Mouse (Mus musculus) intestine, embryonic 14.5 days (tissue): ENCODE data around the gene Smarcc1. TPM values are rescaled to one million over a fixed set of nuclear protein-coding genes. Genes with fewer than 3 reads are reported as not detected.
"Not testable (repeated sequence)": the region's sequence is repeated elsewhere in the genome, so short reads cannot be mapped to it uniquely, and the experiment has no call there.

Source experiments
- ATAC-seq: fragments of 200-750 bp; cut with Nextera tagmentation; replicated peaks from 2 replicates; pipeline ENCODE4 v1.8.0; 2017; ENCODE audit warnings: low read depth, moderate number of reproducible peaks, moderate TSS enrichment, moderate library complexity; ENCODE audit not compliant: low FRiP score, low TSS enrichment
- DNase-seq: peaks from one replicate; pipeline ENCODE4 v3.0.0-alpha.2; 2018; ENCODE audit warnings: low spot score
- H3K27ac ChIP-seq: fragments of 300-500 bp; sonication (generic); 2 replicates; pipeline ENCODE4 v1.5.1; 2014; ENCODE audit warnings: low read depth, mild to moderate bottlenecking, control low read depth
- H3K27me3 ChIP-seq: fragments of 300-500 bp; sonication (generic); replicated peaks from 2 replicates; pipeline ENCODE4 v1.6.1; 2014; ENCODE audit warnings: low read length, control low read depth; ENCODE audit not compliant: control insufficient read depth, insufficient read depth
- H3K36me3 ChIP-seq: fragments of 300-500 bp; sonication (generic); 2 replicates; pipeline ENCODE4 v1.6.1; 2014; ENCODE audit warnings: low read length, control low read depth; ENCODE audit not compliant: control insufficient read depth, insufficient read depth
- H3K4me1 ChIP-seq: fragments of 300-500 bp; sonication (generic); replicated peaks from 2 replicates; pipeline ENCODE4 v1.6.1; 2014; ENCODE audit warnings: low read length, control low read depth, mixed read lengths; ENCODE audit not compliant: control insufficient read depth, insufficient read depth
- H3K4me2 ChIP-seq: fragments of 300-500 bp; sonication (generic); 2 replicates; pipeline ENCODE4 v1.6.1; 2014; ENCODE audit warnings: low read length
- H3K4me3 ChIP-seq: fragments of 300-500 bp; sonication (generic); 2 replicates; pipeline ENCODE4 v1.5.1; 2014; ENCODE audit warnings: low read depth, low read length, control low read depth, mixed read lengths
- H3K9ac ChIP-seq: fragments of 300-500 bp; sonication (generic); 2 replicates; pipeline ENCODE4 v1.6.1; 2014; ENCODE audit warnings: mild to moderate bottlenecking, low read length
- H3K9me3 ChIP-seq: fragments of 300-500 bp; sonication (generic); 2 replicates; pipeline ENCODE4 v1.6.1; 2016; ENCODE audit warnings: low read length, control low read depth; ENCODE audit not compliant: control insufficient read depth
- WGBS: fragments of 180-500 bp; shearing (Covaris S2); extraction: QIAGEN DNeasy Blood & Tissue Kit; methylation state at CpG from one replicate; pipeline ENCODE4 v1.1.7; 2014; 5-methylcytosine and 5-hydroxymethylcytosine counted together
- polyA plus RNA-seq: library from polyadenylated mRNA; unstranded; fragments of >200 nt; fragmentation: Nextera tagmentation; extraction: Ambion mirVana; gene quantifications from 2 replicates; pipeline ENCODE4 v1.2.1, GENCODE M21; 2014

Smarcc1 gene
- polyA plus RNA-seq: 125 and 127 TPM in 2 replicates

- ATAC-seq: peak; percentile 97
- peak; percentile 97 for DNase-seq
- under 1% methylated on average over 78 of the region's 79 CpGs for WGBS
These were observed at the start of gene Smarcc1 for GRCm38 (mm10) chr9:110116977-110117778. TSS of gene Smarcc1 (plus strand) at chr9:110117708.

GRCm38 (mm10) chr9:110068745-110069144 is 48.8 kb upstream of the Smarcc1 start:
- Histone ChIP-seq H3K36me3 (peaks cover 59% of the 10 kb centered on the region), H3K4me2 (no peak overlapping the region), H3K4me3 (no peak overlapping the region), H3K27me3 (no peaks in the 10 kb centered on the region), H3K4me1 (no peaks in the 10 kb centered on the region), H3K9me3 (no peaks in the 10 kb centered on the region), H3K9ac (no peak overlapping the region), H3K27ac (no peak overlapping the region)
- ATAC-seq (no peak), DNase-seq (no peak)
- 90% methylated on average over 6 of the region's 6 CpGs for WGBS

More at GRCm38 (mm10) chr9:110116977-110117778, at the start of gene Smarcc1:
- peak within 1 kb of the TSS; percentile 95 for H3K4me3 ChIP-seq
- peak within 1 kb of the TSS; percentile 89 for H3K9ac ChIP-seq
- peak within 1 kb of the TSS; percentile 95 for H3K27ac ChIP-seq
- peaks cover 10% of the 10 kb centered on the region for H3K4me1 ChIP-seq
- peaks cover 28% of the 10 kb centered on the region for H3K36me3 ChIP-seq
- H3K27me3 ChIP-seq: no peaks in the 10 kb centered on the region
- H3K4me2 ChIP-seq: peak within 1 kb of the TSS; percentile 81
- H3K9me3 ChIP-seq: no peaks in the 10 kb centered on the region

GRCm38 (mm10) chr9:110070358-110070757 is 47.1 kb upstream of the Smarcc1 start:
- H3K4me3 ChIP-seq: no peak overlapping the region
- H3K27ac ChIP-seq: no peak overlapping the region
- no peak for ATAC-seq
- no peaks in the 10 kb centered on the region for H3K9me3 ChIP-seq
- H3K4me1 ChIP-seq: no peaks in the 10 kb centered on the region
- H3K36me3 ChIP-seq: peaks cover 59% of the 10 kb centered on the region
- DNase-seq: no peak
- no peak overlapping the region for H3K9ac ChIP-seq
- WGBS: 74% methylated on average over 9 of the region's 9 CpGs
- H3K4me2 ChIP-seq: no peak overlapping the region
- no peaks in the 10 kb centered on the region for H3K27me3 ChIP-seq

GRCm38 (mm10) chr9:110071011-110071410 is 46.5 kb upstream of the Smarcc1 start:
- no peak for DNase-seq
- no peak for ATAC-seq

GRCm38 (mm10) chr9:110071843-110072242 is 45.7 kb upstream of the Smarcc1 start:
- Histone ChIP-seq H3K36me3 (peaks cover 62% of the 10 kb centered on the region), H3K9me3 (no peaks in the 10 kb centered on the region), H3K27ac (no peak overlapping the region), H3K4me3 (no peak overlapping the region), H3K9ac (no peak overlapping the region), H3K27me3 (no peaks in the 10 kb centered on the region), H3K4me2 (no peak overlapping the region), H3K4me1 (no peaks in the 10 kb centered on the region)
- WGBS: 0% methylated on average over 1 of the region's 1 CpGs
- ATAC-seq (0 out of 2 replicates have a peak, but pooled peaks have one; percentile 12), DNase-seq (peak; percentile 87)

More at GRCm38 (mm10) chr9:110071011-110071410, 46.5 kb upstream of the Smarcc1 start:
- 66% methylated on average over 4 of the region's 4 CpGs for WGBS
- Histone ChIP-seq H3K27ac (no peak overlapping the region), H3K36me3 (peaks cover 59% of the 10 kb centered on the region), H3K4me2 (no peak overlapping the region), H3K9me3 (no peaks in the 10 kb centered on the region), H3K27me3 (no peaks in the 10 kb centered on the region), H3K9ac (no peak overlapping the region), H3K4me1 (no peaks in the 10 kb centered on the region), H3K4me3 (no peak overlapping the region)

GRCm38 (mm10) chr9:110076468-110076867 is 41.0 kb upstream of the Smarcc1 start:
- H3K4me1 ChIP-seq, ATAC-seq, H3K9ac ChIP-seq, H3K4me2 ChIP-seq, H3K27me3 ChIP-seq, H3K9me3 ChIP-seq, DNase-seq, H3K4me3 ChIP-seq, H3K27ac ChIP-seq: not testable (repeated sequence)
- 79% methylated on average over 4 of the region's 7 CpGs for WGBS
- peaks cover 67% of the 10 kb centered on the region for H3K36me3 ChIP-seq

GRCm38 (mm10) chr9:110081066-110081465 is 36.4 kb upstream of the Smarcc1 start:
- H3K36me3 ChIP-seq: peaks cover 88% of the 10 kb centered on the region

GRCm38 (mm10) chr9:110084201-110084964 is 33.1 kb upstream of the Smarcc1 start:
- H3K4me3 ChIP-seq: no peak overlapping the region
- no peaks in the 10 kb centered on the region; the same call in 1 of the 2 replicates for H3K4me1 ChIP-seq
- no peak overlapping the region for H3K27ac ChIP-seq
- DNase-seq (peak; percentile 57), ATAC-seq (peak; percentile 30; the same call in 1 of the 2 replicates)
- H3K4me2 ChIP-seq: no peak overlapping the region
- no peaks in the 10 kb centered on the region for H3K27me3 ChIP-seq
- peaks cover 98% of the 10 kb centered on the region for H3K36me3 ChIP-seq
- H3K9me3 ChIP-seq: no peaks in the 10 kb centered on the region
- 81% methylated on average over 25 of the region's 25 CpGs for WGBS
- H3K9ac ChIP-seq: no peak overlapping the region

More at GRCm38 (mm10) chr9:110081066-110081465, 36.4 kb upstream of the Smarcc1 start:
- Histone ChIP-seq H3K9me3 (no peaks in the 10 kb centered on the region), H3K9ac (no peak overlapping the region), H3K4me3 (no peak overlapping the region), H3K27me3 (no peaks in the 10 kb centered on the region), H3K27ac (no peak overlapping the region), H3K4me2 (no peak overlapping the region), H3K4me1 (no peaks in the 10 kb centered on the region; the same call in 1 of the 2 replicates)
- DNase-seq (no peak), ATAC-seq (no peak)
- 81% methylated on average over 3 of the region's 3 CpGs for WGBS
